Mouse (Mus musculus): ENCODE results near the gene Nmt1.
A peak's percentile ranks its signal among the peaks of the same experiment; 100 is the strongest.

Nmt1 gene

GRCm38 (mm10) chr11:103005254-103005981 is 22.6 kb upstream of the Nmt1 start:
- no peak for DNase-seq (ENCODE audit: low spot score in 2 of 2)

DNA sequence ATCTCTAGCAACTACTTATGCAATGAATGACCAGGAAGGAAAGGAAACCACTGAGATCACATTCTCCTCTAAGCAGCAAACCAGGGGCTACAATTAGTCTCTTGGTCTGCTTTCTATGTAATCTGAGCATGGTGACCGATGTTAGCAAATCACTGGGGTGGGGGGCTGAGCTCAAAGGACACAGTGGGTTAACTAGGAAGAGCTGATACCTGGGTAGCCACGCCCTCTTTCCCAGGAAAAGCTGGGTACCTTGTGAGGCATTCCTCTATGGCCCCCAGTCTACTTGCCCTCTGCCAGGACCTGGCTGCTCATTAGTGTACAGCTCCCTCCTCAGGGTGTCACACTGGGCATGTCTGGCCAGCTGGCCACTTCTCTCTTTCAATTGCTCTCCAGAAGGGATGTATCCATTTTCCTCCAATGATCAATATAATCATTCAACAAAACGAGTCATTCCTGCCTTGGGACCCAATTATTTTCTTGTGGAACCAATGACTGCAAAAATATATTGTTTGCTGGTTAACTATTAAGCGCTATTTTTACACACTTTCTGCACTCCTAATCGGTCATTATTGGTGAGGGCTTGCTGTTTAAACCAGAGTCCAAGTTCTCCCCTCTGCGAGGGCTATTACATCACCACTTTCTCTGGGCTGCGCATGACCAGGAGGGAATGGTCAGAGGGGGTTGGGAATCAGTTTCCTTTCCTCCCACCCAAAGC is 21.5 kb upstream of the Nmt1 start:
- DNase-seq (ENCODE audit: low spot score in 2 of 2): no peak

GRCm38 (mm10) chr11:103007001-103007340 is 21.0 kb upstream of the Nmt1 start:
- DNase-seq (ENCODE audit: low spot score in 2 of 2): no peak

DNA sequence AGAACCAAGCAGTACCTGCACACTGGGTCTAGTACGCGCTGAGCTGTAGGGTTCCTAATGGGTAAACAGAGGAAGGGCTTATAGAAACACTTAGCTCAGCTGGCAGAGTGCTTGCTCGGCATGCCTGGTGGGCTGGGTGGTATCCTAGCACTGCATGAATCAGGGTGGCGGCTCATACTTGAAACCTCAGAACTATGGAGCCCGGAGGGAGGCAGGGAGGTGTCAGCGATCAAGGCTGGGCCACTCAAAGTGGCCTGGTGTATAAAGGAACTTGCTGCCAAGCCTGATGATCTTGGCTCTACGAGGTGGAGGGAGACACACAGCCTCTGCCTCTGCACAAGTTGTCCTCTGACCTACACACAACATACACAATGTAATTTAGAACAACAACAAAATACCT is 19.4 kb upstream of the Nmt1 start:
- DNase-seq (ENCODE audit: low spot score in 2 of 2): no peak

DNA sequence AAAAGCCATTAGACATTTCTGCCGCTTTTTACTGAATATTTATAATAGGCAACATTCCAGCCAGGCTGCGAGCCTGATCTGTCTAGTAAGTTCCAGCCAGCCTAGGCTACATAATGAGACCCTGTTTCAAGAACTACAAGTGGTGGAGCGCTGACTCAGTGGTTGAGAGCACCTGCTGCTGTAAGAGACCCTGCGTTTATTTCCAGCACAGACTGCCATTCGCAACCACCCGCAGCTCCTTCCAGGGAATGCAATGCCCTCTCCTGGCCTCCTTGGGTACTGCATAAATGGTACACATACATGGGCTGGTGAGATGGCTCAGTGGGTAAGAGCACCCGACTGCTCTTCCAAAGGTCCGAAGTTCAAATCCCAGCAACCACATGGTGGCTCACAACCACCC is 18.8 kb upstream of the Nmt1 start:
- no peak for DNase-seq (ENCODE audit: low spot score in 2 of 2)

DNA sequence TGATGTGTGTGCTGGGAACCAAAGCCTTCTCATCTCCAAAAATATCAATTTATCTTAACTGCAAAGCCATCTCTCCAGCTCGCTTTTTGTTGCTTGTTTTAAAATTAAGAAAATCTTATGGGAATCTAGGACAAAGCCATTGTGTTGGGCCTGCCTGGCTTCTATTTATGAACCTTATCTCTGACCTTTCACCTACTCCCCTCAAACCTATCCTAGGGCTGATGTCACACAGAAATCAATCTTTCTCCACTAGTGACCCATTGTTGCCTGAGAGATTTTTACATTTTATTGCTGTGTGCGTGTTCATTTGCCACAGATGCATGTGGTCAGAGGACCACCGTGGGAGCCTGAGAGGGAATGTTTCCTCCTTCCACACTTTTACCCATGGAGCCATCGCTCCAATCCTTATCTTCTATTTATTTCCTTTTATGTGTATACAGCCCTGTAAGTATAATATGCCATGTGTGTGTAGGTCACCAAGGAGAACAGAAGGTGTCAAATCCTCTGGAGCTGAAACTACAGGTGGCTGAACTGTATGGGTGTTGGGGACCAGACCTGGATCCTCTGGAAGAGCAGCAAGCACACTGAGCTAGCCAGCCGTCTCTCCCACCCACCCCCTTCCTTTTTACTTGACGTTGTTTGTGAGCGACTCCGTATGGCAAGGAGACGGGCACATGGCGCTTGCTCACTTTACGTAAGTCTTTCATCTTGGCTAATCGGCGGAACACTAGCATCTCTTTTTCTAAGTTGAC is 17.4 kb upstream of the Nmt1 start:
- DNase-seq (ENCODE audit: low spot score in 2 of 2): no peak

DNA sequence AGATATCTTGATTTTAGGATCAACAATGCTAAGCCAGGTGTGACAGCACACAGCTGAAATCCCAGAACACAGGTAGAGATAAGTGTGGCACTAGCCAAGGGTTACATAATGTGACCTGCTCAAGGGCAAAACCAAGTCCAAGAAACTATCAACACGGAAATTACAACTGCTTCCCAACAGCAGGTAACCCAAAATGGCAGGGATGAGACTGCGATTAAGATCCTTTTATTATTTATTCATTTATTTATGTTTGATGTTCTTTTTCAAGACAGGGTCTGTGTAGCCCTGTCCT is 16.8 kb upstream of the Nmt1 start:
- DNase-seq (ENCODE audit: low spot score in 2 of 2): no peak

DNA sequence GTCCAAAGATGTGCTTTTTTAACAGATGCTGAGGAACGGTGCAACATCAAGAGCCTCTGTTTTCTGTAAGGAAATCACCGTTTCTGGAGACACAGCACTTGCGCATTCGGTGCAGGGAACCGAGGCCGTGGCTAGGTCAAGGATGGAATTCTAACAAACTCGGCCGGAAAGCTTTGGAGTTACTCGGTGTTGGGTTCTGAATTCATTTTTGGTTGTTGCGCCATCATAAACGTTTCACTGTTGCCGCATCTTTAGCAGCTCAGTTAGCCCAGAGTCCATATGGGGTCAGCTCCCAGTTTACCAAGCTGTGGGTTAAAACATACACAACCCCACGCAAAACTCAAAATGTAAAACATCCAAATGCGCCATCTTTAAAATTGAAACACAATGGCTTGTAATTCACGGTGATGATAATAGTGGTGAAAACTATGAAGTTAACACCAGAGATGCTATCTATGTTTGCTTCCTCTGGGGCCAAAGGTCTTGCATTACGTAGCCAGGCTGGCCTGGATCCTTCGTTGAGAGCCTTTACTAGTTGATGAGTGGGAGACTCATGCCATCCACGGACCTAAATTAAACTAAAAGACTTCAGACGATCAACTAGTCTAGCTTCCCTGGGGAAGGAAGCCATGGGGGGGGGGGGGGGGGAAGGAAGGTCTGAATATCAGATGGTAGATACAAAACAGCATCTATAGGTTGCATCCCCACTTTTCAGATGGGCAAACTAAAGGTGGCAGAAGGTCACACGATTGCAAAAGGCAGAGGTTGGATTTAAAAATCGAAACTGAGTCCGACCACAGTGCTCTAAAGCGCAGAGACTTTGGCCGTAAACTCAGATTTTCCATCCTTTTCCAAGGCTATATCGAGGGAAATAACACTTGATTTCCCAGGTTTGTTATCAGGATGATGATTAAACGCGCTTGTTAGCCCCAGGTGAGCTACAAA is 11.8 kb upstream of the Nmt1 start:
- no peak for DNase-seq (ENCODE audit: low spot score in 2 of 2)

DNA sequence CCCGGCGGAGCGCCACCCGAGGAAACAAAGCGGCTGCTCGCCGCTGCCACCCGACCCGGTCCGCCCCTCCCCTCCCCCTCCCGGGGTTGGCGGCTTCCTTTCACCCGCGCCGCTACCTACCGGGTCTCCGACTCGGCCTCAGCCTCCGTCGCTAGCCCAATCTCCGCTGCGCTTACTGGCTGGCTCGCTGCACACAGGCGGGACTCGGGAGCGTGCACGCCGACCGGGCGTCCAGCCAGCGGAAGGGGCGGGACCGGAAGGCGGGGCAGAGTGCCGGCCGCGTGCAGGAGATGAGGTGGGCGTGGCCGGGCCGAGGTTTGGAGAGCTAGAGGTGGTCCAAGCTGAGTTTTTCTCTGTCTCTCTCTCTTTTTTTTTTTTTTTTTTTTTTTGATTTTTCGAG is 11.1 kb upstream of the Nmt1 start:
- peak; percentile 90 to 95 for DNase-seq (ENCODE audit: low spot score in 2 of 2)

DNA sequence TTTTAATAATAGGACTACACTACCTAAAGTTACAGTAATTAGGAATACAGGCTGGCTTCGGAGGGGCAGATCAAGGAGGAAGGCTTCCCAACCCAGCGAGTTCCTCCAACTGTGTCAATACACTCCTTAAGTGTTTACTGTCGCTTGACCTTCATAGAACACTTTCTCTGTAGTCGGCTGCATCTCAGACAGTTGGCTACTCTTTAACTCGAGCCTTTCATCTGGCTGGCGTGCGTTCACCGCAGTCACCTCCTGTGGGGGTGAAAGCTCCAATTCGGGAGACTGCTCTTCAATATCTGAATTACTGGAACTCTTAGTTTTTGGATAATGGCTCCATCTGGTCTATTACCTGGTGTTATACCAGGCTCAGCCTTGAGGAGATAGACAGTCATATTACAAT is 10.3 kb upstream of the Nmt1 start:
- no peak for DNase-seq (ENCODE audit: low spot score in 2 of 2)

DNA sequence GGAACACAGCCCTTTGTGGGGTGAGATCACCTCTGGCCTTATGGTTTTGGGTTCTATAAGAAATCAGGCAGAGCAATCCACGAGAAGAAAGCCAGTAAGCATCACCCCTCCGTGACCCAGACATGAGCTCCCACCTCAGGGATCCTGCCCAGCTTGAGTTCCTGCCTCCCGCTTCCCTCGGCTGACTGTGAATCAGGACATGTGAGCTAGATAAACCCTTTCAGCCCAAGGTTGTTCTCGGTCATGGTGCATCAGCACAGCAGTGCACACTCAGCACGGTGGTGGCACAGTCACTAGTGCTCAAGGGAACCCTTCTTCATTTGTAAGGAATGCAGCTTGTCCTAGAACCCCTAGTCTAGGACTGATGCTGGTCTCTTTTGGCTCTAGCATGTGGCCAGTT is 9.1 kb upstream of the Nmt1 start:
- DNase-seq (ENCODE audit: low spot score in 2 of 2): no peak

DNA sequence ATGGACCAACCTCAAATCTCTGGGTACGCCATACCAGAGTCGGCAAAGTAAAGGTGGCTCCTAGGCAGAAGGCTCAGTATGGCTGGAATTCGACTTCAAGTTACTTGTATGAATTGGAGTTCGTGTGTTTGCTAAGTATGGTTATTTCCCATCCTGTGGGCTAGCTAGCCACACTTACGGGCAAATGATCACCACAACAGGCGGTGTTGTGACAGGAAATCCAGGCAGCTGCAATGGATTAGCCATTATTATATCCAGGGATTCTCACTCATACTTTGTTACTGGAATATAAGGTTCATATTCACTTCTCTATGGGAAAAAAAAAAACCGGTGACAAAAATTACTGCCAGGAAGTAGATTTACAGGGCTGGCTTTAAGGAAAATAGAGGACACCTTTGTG is 8.7 kb upstream of the Nmt1 start:
- no peak for DNase-seq (ENCODE audit: low spot score in 2 of 2)

DNA sequence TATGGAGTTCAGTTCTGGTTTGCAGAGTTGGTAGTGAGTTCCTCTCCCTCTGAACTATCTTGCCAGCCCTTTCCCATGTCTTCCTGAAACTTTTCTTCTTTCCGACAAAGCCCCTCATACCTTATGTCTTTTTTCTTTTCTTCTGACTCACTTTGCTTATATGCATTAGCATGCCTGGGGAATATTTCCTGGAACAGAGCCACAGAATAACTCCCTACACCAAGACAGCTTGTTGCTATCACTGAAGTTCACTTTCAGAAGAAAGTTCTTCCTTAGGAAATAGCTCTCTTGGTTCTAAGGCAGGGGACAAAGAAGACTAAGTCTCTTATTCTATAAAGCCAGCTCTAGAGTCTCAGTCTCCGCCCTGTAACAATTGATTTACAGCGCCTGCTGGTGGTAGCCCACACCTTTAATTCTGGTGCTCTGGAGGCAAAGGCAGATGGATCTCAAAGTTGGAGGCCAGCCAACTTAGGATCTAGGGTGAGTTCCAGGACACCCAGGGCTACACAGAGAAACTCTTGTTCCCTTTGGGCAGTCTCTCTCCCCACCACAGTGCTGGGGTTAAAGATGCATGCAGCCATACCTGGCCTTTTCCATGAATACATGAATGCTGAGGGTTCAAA is 7.2 kb upstream of the Nmt1 start:
- DNase-seq (ENCODE audit: low spot score in 2 of 2): no peak

- no peak for DNase-seq (ENCODE audit: low spot score in 2 of 2)
These were observed 4.0 kb upstream of the Nmt1 start for GRCm38 (mm10) chr11:103023974-103024373.

GRCm38 (mm10) chr11:103026901-103027300 is 1.1 kb upstream of the Nmt1 start:
- no peak for DNase-seq (ENCODE audit: low spot score in 2 of 2)

- DNase-seq (ENCODE audit: low spot score in 2 of 2): no peak
These were observed 317 bp upstream of the Nmt1 start for GRCm38 (mm10) chr11:103027570-103028175.

DNA sequence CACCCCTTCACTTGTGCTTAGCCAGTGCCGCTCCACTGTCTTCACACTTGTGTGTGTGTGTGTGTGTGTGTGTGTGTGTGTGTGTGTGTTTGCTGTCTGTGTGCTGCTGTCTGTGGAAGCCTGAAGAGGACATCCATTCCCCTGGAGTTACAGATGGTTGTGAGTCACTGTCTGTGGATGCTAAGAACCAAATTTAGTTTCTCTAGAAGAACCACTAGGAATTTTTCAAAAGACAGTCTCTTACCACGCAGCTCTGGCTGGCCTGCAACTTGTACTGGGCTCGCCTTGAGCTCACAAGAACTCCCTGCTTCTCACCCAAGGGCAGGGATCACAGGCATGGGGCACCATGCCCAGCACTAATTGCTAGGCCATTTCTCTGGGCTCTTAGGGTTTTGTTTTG is 5.0 kb downstream of the Nmt1 start:
- no peak for DNase-seq (ENCODE audit: low spot score in 2 of 2)

- DNase-seq (ENCODE audit: low spot score in 2 of 2): no peak
These were observed 7.0 kb downstream of the Nmt1 start for GRCm38 (mm10) chr11:103035007-103035406.

DNA sequence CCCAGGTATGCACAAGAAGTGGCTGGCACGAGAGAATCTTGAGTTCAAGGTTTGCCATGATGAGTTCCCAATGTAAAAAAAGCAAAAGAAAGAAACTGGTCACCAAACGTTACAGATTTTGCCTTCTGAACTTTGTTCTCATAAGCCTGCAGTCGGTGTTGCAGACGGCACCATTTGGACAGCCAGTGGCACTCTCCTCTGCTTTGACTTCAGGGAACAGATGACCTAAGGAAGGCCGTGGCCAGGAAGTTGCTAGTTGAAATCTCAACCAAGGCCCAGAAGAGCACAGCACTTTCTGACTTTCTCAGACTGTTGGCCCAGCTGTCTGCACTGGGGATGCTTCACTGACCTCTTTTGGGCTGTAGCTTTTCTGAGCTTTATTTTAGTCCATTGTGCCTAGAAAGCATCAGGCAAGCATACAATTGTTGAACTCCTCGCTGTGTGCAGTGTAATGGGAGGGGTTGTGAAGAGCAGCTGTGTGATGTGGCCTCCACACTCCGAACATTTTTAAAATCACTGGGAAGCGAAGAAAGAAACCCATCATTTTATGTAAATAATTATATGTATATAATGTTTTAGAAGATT is 9.0 kb downstream of the Nmt1 start:
- no peak for DNase-seq (ENCODE audit: low spot score in 2 of 2)

- DNase-seq (ENCODE audit: low spot score in 2 of 2): no peak
These were observed 10.0 kb downstream of the Nmt1 start for GRCm38 (mm10) chr11:103038037-103038436.

DNA sequence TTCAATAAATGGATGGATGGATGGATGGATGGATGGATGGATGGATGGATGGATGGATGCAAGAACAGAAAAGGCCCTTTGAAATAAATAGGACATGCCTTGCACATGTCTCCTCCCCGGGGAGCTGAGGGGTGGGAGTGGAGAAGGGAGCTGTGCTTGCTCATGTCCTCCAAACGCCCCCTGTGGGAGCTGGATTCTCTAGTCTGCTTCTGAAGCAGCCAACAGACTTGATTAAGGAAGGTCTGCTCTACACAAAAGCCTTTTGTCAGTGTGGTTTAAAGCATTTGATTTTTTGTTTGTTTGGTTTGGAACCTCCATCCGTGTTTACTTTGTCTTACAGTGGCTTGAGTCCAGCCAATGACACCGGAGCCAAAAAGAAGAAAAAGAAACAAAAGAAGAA is 14.8 kb downstream of the Nmt1 start:
- no peak for DNase-seq (ENCODE audit: low spot score in 2 of 2)

Data from frontal cortex, postnatal 25 days (tissue).